Mouse (Mus musculus) olfactory bulb, adult 2 months (tissue): ENCODE results near the gene Gm45713.

Experiments used
- CTCF ChIP-seq: fragments of 200-500 bp; IDR thresholded peaks from 2 replicates; pipeline ENCODE4 v1.5.1; 2012; ENCODE audit warnings: low read depth, mild to moderate bottlenecking, low read length, moderate library complexity; ENCODE audit not compliant: insufficient read depth
- POLR2A ChIP-seq: fragments of 200-500 bp; IDR thresholded peaks from 2 replicates; pipeline ENCODE4 v1.6.1; 2012; ENCODE audit warnings: mild to moderate bottlenecking, low read depth, low read length, moderate library complexity; ENCODE audit not compliant: insufficient read depth

- TF ChIP-seq CTCF = no peak
- TF ChIP-seq POLR2A = no peak
These were observed 6.1 kb downstream of the Gm45713 start for GRCm38 (mm10) chr7:45129776-45130512.
